Mouse (Mus musculus) limb, embryonic 14.5 days (tissue): ENCODE measurements around the gene Smg6. TPM values are rescaled to one million over a fixed set of nuclear protein-coding genes. Genes with fewer than 3 reads are reported as not detected.

Experiments
- ATAC-seq: fragments of 200-750 bp; cut with Nextera tagmentation; 2 replicates; pipeline ENCODE4 v1.8.0; 2017; ENCODE audit warnings: low read depth, moderate number of reproducible peaks, moderate TSS enrichment; ENCODE audit not compliant: low FRiP score
- DNase-seq: peaks from one replicate; pipeline ENCODE4 v3.0.0-alpha.2; 2015; ENCODE audit warnings: low spot score
- H3K27ac ChIP-seq: fragments of 300-500 bp; sonication (generic); replicated peaks from 2 replicates; pipeline ENCODE4 v1.5.1; 2014; ENCODE audit warnings: low read depth, mild to moderate bottlenecking, low read length, moderate library complexity, mixed read lengths
- H3K27me3 ChIP-seq: fragments of 300-500 bp; sonication (generic); 2 replicates; pipeline ENCODE4 v1.6.1; 2014; ENCODE audit warnings: low read length, mixed read lengths; ENCODE audit not compliant: control insufficient read depth, insufficient read depth
- H3K36me3 ChIP-seq: fragments of 300-500 bp; sonication (generic); 2 replicates; pipeline ENCODE4 v1.6.1; 2014; ENCODE audit warnings: mild to moderate bottlenecking, low read length, moderate library complexity, mixed read lengths; ENCODE audit not compliant: control insufficient read depth, insufficient read depth
- H3K4me1 ChIP-seq: fragments of 300-500 bp; sonication (generic); 2 replicates; pipeline ENCODE4 v1.6.1; 2014; ENCODE audit warnings: antibody characterized with exemption, low read length, mixed read lengths; ENCODE audit not compliant: control insufficient read depth, insufficient read depth
- H3K4me2 ChIP-seq: fragments of 300-500 bp; sonication (generic); replicated peaks from 2 replicates; pipeline ENCODE4 v1.6.1; 2014; ENCODE audit warnings: low read depth, mild to moderate bottlenecking, low read length, moderate library complexity; ENCODE audit not compliant: severe bottlenecking
- H3K4me3 ChIP-seq: fragments of 300-500 bp; sonication (generic); replicated peaks from 2 replicates; pipeline ENCODE4 v1.5.1; 2014; ENCODE audit warnings: low read length
- H3K9ac ChIP-seq: fragments of 300-500 bp; sonication (generic); 2 replicates; pipeline ENCODE4 v1.6.1; 2014; ENCODE audit warnings: mild to moderate bottlenecking, low read depth, low read length, moderate library complexity; ENCODE audit not compliant: severe bottlenecking
- H3K9me3 ChIP-seq: fragments of 300-500 bp; sonication (generic); 2 replicates; pipeline ENCODE4 v1.6.1; 2016; ENCODE audit warnings: low read length; ENCODE audit not compliant: control insufficient read depth
- POLR2A ChIP-seq: fragments of 200-500 bp; IDR thresholded peaks from 2 replicates; pipeline ENCODE4 v1.8.0; 2012; ENCODE audit warnings: inconsistent platforms, mild to moderate bottlenecking, moderate library complexity, borderline replicate concordance; ENCODE audit not compliant: insufficient read depth, insufficient read length; ENCODE audit errors: extremely low read depth
- WGBS: fragments of 180-500 bp; shearing (Covaris S2); extraction: QIAGEN DNeasy Blood & Tissue Kit; methylation state at CpG from one replicate; pipeline ENCODE4 v1.1.7; 2014; 5-methylcytosine and 5-hydroxymethylcytosine counted together
- polyA plus RNA-seq, 2 experiments: library from polyadenylated mRNA; depleted of rRNA in 1 of 2; stranded (reverse) in 1 of 2; unstranded in 1 of 2; fragments of >200 nt; fragmentation: Nextera tagmentation in 1 of 2; extraction: Ambion mirVana in 1 of 2; gene quantifications; 2 replicates each; pipeline versions ENCODE4 v1.2.1 to v1.2.3; 2012 to 2014

Smg6 gene
- polyA plus RNA-seq, 2 experiments, result 16.0 to 36.5 TPM

DNA sequence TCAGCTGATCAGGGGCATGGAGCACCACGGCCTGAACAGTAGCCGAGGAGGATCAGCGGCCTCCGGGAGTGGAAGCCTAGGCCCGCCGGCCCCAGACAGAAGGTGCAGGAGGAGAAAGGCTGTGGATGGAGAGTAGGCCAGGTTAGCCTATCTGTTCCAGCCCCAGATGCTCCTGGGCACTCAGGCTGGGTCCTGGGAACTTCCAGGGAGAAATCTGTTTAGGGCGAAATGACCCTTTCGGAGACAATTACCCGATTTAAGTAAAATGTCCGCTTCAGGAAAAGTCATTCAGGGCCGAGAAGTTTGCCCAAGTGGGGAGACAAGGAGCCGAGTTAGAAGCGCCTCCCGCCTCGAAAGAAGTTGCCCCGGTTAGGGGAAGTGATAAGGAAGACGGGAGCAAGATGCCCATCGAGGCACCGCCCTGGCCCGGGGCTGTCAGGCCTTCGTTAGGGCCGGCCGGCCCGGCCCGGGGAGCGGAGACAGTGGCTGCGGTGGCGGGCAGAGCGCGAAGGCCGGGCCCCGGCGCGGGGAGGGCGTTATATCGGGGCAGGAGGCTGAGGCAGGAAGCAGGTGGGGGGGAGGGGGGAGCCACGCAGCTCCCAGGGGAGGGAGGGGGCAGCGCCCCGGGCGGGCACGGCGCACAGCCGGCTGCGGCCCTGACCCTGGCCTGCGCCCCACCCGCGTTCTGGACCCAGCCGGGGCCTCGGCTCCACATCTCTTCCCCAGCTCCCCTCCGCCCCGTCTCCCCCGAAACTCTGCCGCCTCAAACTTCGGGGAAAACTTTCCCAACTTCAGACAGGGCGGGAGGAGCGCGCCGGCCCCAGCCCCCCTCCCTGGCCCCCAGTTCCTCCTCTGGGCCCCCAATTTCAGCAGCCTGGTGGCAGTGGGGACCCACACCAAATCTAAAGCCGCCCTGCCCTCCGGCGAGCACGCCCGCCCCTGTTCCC is 242.3 kb downstream of the Smg6 start:
- Histone ChIP-seq H3K4me1 (peaks cover 52% of the 10 kb centered on the region), H3K9me3 (no peaks in the 10 kb centered on the region), H3K9ac (peak overlapping the region; percentile 82), H3K4me2 (peak overlapping the region; percentile 85), H3K4me3 (peak overlapping the region; percentile 59), H3K27ac (peak overlapping the region; percentile 79), H3K36me3 (peaks cover 45% of the 10 kb centered on the region), H3K27me3 (peaks cover 82% of the 10 kb centered on the region)
- 8% methylated on average over 43 of the region's 63 CpGs for whole genome bisulfite sequencing
- DNase-seq (no peak), ATAC-seq (no peak)
- TF ChIP-seq POLR2A, result 0 out of 2 replicates have a peak, but pooled peaks have one; percentile 28

DNA sequence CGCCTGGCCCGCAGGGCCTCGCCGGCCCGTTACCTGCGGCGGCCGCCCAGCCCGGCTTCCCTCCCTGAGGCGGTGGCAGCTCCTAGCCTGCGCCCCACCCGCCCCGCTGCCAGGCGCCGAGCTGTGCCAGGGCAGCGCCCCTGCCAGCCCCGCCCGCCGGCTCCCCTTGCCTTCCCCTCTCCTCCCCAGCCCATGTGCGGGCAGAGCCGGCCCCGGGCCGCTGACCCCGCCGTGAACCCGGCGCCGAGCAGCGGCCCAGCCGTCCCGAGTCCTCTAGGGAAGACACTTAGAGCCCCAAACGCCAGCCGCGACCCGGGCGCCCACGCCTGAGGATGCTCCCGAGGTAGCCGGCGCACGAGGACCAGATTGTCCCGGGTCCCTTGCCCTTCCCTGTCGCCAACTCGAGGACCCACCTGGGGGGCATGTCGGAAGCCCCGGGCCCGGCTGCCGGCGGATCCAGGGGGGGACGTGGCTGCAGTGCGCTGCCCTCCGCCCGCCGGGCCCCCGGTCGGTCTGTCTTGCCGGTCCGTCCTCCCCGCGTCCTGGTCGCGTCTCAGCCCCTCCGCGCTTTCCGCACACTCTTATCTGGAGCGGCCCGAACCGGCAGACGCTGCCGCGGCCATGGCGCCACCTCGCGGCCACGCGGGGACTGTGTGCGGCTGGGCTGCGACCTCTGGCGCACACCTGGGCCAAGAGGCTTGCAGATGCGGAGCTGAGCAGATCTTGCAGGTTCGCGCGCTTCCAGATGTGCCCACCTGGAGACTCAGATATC is 243.2 kb downstream of the Smg6 start:
- Histone ChIP-seq H3K9ac (peak overlapping the region; percentile 82), H3K9me3 (no peaks in the 10 kb centered on the region), H3K4me3 (peak overlapping the region; percentile 59), H3K27ac (peak overlapping the region; percentile 79), H3K4me1 (peaks cover 53% of the 10 kb centered on the region), H3K36me3 (peaks cover 37% of the 10 kb centered on the region), H3K27me3 (peaks cover 90% of the 10 kb centered on the region), H3K4me2 (peak overlapping the region; percentile 85)
- peak; percentile 40; the same call in 1 of the 2 replicates for TF ChIP-seq POLR2A
- DNase-seq, result peak; percentile 79
- WGBS, result under 1% methylated on average over 62 of the region's 83 CpGs
- peak; percentile 47 for ATAC-seq

DNA sequence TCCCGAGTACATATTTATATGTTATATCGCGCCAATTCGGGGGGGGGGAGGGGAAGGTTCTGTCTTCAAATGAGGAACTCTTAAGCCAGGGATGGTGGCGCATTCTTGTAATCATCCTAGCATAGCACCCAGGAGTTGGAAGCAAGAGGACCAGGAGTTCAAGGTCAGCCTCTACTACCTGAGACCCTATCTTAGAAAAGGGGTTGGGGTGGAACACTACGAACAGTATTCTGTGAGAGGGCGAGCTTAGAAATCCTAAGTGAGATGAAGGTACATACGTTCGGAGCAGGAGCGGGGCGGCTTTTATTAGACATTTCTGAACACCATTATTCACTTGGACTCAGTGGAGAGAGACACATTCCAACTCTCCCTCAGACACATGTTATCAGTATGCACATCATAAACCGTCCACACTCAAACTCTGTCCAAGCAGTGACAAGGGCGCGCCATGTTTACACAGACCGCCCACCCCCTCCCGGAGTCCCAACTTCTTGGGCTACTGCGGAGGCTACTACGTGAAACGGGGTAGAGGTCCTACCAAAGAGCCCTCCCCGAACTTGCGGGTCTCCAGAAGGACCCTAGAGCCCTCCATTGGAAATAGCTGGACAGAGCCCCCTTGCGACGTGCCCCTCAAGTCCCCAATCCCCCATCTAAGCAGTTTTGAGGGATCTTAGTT is 243.9 kb downstream of the Smg6 start, which contains the start of gene Hic1:
Gene Hic1 (minus strand): TSS at position 115 of the 676 bp plus-strand sequence.
- Histone ChIP-seq H3K4me3 (peak within 1 kb of the TSS; percentile 59), H3K4me2 (peak within 1 kb of the TSS; percentile 85), H3K9me3 (no peaks in the 10 kb centered on the region), H3K27me3 (peaks cover 88% of the 10 kb centered on the region), H3K27ac (peak within 1 kb of the TSS; percentile 79), H3K9ac (peak within 1 kb of the TSS; percentile 82), H3K36me3 (peaks cover 29% of the 10 kb centered on the region), H3K4me1 (peaks cover 48% of the 10 kb centered on the region)
- 2% methylated on average over 23 of the region's 23 CpGs for WGBS
- no peak for ATAC-seq
- no peak for DNase-seq
- no peak for TF ChIP-seq POLR2A

DNA sequence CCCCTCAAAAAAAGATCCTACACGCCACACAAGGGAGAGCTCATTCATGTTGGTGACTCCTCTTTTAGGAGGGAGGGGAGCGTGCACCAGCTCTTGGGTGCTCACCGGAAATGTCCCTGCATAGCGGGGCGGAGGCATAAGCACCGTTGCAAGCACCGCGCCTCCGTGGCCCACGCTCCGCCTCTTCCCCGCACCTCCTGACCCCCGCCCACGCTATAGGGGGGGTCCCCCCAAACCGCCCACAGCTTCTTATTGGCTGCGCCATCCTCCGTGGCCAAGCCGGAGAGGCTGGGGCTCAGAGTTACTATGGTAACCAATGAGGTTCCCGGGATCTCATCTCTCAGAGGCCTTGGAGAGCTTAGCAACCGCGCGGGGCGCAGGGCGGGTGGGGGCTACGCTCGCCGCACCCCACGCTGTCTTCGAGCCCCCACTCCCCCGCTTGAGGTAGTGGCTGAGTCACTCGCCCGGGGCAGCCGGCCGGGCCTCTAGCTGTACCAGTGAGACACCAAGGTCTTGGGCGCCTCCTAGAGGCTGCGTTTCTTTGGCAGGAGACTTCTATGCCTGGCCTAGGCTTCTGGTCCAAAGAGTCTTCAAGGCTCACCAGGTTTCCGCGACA is 244.6 kb downstream of the Smg6 start:
- no peak for TF ChIP-seq POLR2A
- WGBS, result under 1% methylated on average over 37 of the region's 38 CpGs
- peak overlapping the region; percentile 85 for H3K4me2 ChIP-seq
- H3K27ac ChIP-seq, result no peak overlapping the region
- peak; percentile 72 for ATAC-seq
- peaks cover 42% of the 10 kb centered on the region for H3K4me1 ChIP-seq
- peak overlapping the region; percentile 34; the same call in 1 of the 2 replicates for H3K9ac ChIP-seq
- peaks cover 81% of the 10 kb centered on the region for H3K27me3 ChIP-seq
- peak overlapping the region; percentile 59 for H3K4me3 ChIP-seq
- H3K36me3 ChIP-seq, result peaks cover 22% of the 10 kb centered on the region
- DNase-seq, result peak; percentile 95
- H3K9me3 ChIP-seq, result no peaks in the 10 kb centered on the region
